Mouse (Mus musculus): Measurements from ENCODE around the gene Chaf1a.

Gene Chaf1a

GRCm38 (mm10) chr17:56040030-56040856, at the start of gene Chaf1a:
TSS of gene Chaf1a (plus strand) at chr17:56040439.
- DNase-seq, result peak; percentile 100

DNA sequence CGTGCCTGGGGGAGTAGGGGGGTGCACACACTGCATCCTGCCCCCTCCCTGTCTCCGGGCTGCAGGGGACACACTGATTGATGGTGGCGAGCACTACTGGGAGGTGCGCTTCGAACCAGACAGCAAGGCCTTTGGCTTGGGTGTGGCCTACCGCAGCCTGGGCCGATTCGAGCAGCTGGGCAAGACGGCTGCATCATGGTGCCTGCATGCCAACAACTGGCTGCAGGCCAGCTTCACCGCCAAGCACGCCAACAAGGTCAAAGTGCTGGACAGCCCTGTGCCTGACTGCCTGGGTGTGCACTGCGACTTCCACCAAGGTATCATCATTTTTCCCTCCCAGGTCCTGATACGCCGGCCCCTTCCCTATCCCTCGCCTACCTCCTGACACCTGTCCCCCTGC, 44.2 kb upstream of the Chaf1a start:
- peak; percentile 94 for DNase-seq

GRCm38 (mm10) chr17:55999794-56000499, 40.3 kb upstream of the Chaf1a start:
- peak; percentile 88 for DNase-seq

DNA sequence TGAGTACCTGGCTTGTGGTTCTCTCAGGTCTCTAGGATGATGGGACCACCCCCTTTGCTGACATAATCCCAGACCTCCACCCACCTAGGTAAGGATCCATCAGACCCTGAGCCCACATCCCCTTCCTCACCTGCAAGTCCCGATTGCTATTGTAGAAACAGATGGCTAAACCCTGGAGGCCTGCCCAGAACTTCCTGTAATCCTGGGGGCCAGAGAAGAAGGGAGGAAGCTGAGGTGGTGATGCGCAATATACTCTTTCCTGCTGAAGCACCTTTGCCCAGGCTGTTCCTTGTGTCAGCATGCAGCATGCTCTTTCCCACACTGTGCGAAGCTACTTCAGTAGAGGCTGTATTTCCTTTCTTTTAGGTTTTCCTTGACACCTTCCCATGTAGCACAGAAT, 37.2 kb upstream of the Chaf1a start:
- DNase-seq, result no peak

GRCm38 (mm10) chr17:56005415-56006061, 34.7 kb upstream of the Chaf1a start, which contains the start of the genes Stap2 and Mpnd:
TSS of gene Stap2 (minus strand) at chr17:56005584.
TSS of gene Mpnd (plus strand) at chr17:56005711.
- DNase-seq, result peak; percentile 98

- no peak for DNase-seq
Measured at GRCm38 (mm10) chr17:56006956-56007355, 33.3 kb upstream of the Chaf1a start.

DNA sequence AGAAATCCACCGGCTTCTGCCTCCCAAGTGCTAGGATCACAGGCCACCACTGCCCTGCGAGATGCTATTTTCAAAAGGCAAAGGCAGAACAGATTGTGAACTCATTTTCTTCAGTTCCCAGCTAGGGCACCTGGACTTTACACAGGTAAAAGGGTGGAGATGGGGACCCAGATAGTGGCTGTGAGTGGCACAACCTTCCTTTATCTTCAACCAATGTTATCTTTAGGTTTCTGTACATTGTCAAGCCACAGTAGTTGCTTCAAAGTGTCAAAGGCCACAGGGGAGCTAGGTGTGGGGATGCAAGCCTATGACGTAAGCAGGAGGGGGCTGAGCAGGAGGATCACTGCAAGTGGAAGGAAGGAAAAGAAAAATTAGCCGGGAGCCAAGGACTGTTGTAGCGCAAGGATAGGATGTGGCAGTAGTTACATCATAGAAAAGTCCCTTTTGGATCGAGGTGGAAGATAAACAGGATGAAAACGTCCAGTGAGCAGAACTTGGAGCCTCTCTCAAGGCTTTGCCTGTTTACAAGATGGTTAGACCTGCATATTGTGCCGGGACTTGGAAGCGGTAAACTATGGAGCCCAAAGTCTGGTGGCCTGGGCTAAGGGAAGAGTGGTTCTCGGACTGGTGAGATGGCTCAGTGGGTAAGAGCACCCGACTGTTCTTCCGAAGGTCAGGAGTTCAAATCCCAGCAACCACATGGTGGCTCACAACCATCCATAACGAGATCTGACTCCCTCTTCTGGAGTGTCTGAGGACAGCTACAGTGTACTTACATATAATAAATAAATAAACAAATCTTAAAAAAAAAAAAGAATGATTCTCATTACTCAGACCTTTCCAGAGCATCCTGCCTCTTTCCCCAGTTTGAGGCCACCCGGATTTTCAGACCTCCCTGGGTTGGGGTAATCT, 32.5 kb upstream of the Chaf1a start:
- no peak for DNase-seq

GRCm38 (mm10) chr17:56008356-56009087, 31.7 kb upstream of the Chaf1a start:
- DNase-seq, result peak; percentile 100

- DNase-seq, result peak; percentile 100
Measured at GRCm38 (mm10) chr17:56009088-56009961, 30.9 kb upstream of the Chaf1a start.

GRCm38 (mm10) chr17:56009962-56010240, 30.3 kb upstream of the Chaf1a start:
- no peak for DNase-seq

DNA sequence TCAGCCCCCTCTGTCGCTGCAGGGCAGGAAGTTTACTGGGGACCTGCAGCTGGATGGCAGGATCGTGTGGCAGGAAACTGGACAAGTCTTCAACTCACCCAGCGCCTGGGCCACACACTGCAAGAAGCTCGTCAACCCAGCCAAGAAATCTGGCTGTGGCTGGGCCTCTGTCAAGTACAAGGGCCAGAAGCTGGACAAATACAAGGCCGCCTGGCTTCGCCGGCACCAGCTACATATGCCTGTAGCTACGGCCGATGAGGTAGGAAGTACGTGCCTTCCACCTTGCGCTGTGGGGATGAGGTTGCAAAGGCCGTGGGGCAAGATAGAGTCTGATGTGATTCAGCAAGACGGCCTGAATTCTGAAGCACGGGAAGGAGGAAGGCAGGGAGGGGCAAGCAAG, 30.0 kb upstream of the Chaf1a start:
- peak; percentile 92 for DNase-seq

GRCm38 (mm10) chr17:56010681-56011080, 29.6 kb upstream of the Chaf1a start:
- DNase-seq, result peak; percentile 96

- DNase-seq, result no peak
Measured at GRCm38 (mm10) chr17:56011441-56011840, 28.8 kb upstream of the Chaf1a start.

DNA sequence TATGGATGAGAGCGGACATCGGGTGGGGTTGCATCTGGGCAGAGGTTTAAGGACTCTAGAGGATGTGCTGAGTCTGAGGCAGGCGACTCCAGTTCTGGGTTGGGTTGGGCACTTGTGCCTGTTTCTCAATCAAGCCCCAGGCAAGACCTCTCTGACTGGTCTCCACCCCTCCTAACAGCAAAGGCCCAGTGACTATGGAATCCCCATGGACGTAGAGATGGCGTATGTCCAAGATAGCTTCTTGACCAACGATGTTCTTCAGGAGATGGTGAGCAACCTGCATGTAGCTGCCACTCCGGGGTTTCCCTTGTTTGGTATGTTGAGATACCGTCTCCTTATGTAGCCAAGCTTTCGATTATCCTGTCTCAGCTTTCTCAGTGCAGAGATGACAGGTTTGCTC, 24.9 kb upstream of the Chaf1a start:
- no peak for DNase-seq

GRCm38 (mm10) chr17:56016382-56016781, 23.9 kb upstream of the Chaf1a start:
- no peak for DNase-seq

- DNase-seq, result no peak
Measured at GRCm38 (mm10) chr17:56016793-56017785, 23.1 kb upstream of the Chaf1a start.

- peak; percentile 92 for DNase-seq
Measured at GRCm38 (mm10) chr17:56017848-56018247, 22.4 kb upstream of the Chaf1a start.

DNA sequence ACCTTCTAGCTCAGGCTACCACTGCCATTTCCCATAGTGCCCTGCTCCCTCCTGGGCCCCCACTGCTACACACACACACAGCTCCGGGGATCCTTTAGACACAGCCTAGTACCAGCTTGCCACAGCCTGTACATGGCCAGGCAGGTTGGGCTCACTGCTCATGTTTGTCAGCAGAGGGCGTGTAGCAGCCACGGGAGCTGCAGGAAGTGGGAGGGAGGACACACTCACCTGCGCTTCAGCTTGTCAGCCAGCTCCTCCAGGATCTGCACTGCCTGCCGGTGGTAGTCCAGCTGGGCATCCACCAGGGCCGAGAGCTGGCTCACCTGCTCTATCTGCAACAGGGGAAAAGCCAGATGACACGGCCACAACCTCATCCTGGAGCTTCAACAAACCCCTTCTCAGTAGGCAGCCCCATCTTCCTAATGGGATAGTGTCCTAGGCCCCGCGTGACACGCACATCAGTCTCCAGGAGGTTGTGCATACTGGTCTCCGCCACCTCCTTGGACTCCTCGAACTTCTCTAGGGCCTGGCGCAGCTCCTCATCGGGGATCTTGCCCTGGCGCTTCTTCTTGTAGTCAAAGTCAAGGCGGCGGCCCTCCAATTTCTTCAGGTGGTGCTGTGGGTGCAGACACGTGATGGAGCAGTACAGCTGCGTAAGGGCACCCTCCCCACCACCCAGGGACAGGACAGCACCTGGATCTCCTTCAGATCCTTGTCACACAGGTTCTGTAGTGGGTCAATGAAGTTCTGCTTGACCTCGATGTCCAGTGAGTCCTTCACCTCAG, 21.7 kb upstream of the Chaf1a start:
- DNase-seq, result peak; percentile 92

All from heart, adult 11 months (tissue).